Mouse (Mus musculus): ENCODE results near the gene Nrtn. TPM values are rescaled to one million over a fixed set of nuclear protein-coding genes. Genes with fewer than 3 reads are reported as not detected.
A peak's percentile ranks its signal among the peaks of the same experiment; 100 is the strongest.

The Nrtn gene
- 32.4 and 37.9 TPM in 2 replicates for polyA plus RNA-seq (2015; fragmentation: Nextera tagmentation; extraction: Ambion mirVana)

GRCm38 (mm10) chr17:56757416-56758123, at the start of gene Nrtn:
TSS of gene Nrtn (minus strand) at chr17:56757530.
- DNase-seq (ENCODE audit: low spot score) (peak; percentile 95), ATAC-seq (ENCODE audit: low FRiP score, low TSS enrichment) (peak; percentile 76)
- Histone ChIP-seq H3K27me3 (ENCODE audit: control insufficient read depth, insufficient read depth, low read length) (no peaks in the 10 kb centered on the region), H3K27ac (replicated peaks) (peak within 1 kb of the TSS; percentile 45; the same call in 1 of the 2 replicates), H3K4me1 (replicated peaks; ENCODE audit: control insufficient read depth, insufficient read depth) (peaks cover 6% of the 10 kb centered on the region), H3K4me2 (replicated peaks; ENCODE audit: low read depth) (peak within 1 kb of the TSS; percentile 100), H3K9me3 (ENCODE audit: control insufficient read depth, low read length) (no peaks in the 10 kb centered on the region), H3K9ac (ENCODE audit: low read length) (peak within 1 kb of the TSS; percentile 78), H3K36me3 (ENCODE audit: control insufficient read depth, insufficient read depth, low read length) (no peaks in the 10 kb centered on the region), H3K4me3 (ENCODE audit: low read depth, low read length) (peak within 1 kb of the TSS; percentile 66)
- under 1% methylated on average over 37 of the region's 48 CpGs for WGBS
- no peak for TF ChIP-seq EP300 (optimal IDR thresholded peaks at IDR 0.05)
- no peak for TF ChIP-seq CTCF (IDR thresholded peaks at IDR 0.05; ENCODE audit: low read depth)

- Histone ChIP-seq H3K27ac (replicated peaks) (no peak overlapping the region), H3K4me1 (replicated peaks; ENCODE audit: control insufficient read depth, insufficient read depth) (peaks cover 3% of the 10 kb centered on the region; the same call in 1 of the 2 replicates), H3K4me2 (replicated peaks; ENCODE audit: low read depth) (no peak overlapping the region), H3K27me3 (ENCODE audit: control insufficient read depth, insufficient read depth, low read length) (no peaks in the 10 kb centered on the region), H3K4me3 (ENCODE audit: low read depth, low read length) (no peak overlapping the region), H3K36me3 (ENCODE audit: control insufficient read depth, insufficient read depth, low read length) (no peaks in the 10 kb centered on the region), H3K9ac (ENCODE audit: low read length) (no peak overlapping the region), H3K9me3 (ENCODE audit: control insufficient read depth, low read length) (no peaks in the 10 kb centered on the region)
- WGBS = 73% methylated on average over 1 of the region's 1 CpGs
- ATAC-seq (ENCODE audit: low FRiP score, low TSS enrichment) (no peak), DNase-seq (ENCODE audit: low spot score) (no peak)
- TF ChIP-seq EP300 (optimal IDR thresholded peaks at IDR 0.05) (no peak), CTCF (IDR thresholded peaks at IDR 0.05; ENCODE audit: low read depth) (peak; percentile 70)
Observed at GRCm38 (mm10) chr17:56805784-56806183, 48.5 kb upstream of the Nrtn start.

- 52% methylated on average over 5 of the region's 5 CpGs for WGBS
- H3K27me3 ChIP-seq (ENCODE audit: control insufficient read depth, insufficient read depth, low read length) = no peaks in the 10 kb centered on the region
- ATAC-seq (ENCODE audit: low FRiP score, low TSS enrichment) (no peak), DNase-seq (ENCODE audit: low spot score) (no peak)
- H3K9me3 ChIP-seq (ENCODE audit: control insufficient read depth, low read length) = no peaks in the 10 kb centered on the region
- H3K9ac ChIP-seq (ENCODE audit: low read length) = no peak overlapping the region
- H3K4me2 ChIP-seq (replicated peaks; ENCODE audit: low read depth) = no peak overlapping the region
- H3K4me1 ChIP-seq (replicated peaks; ENCODE audit: control insufficient read depth, insufficient read depth) = no peaks in the 10 kb centered on the region
- TF ChIP-seq EP300 (optimal IDR thresholded peaks at IDR 0.05) = no peak
- no peak for TF ChIP-seq CTCF (IDR thresholded peaks at IDR 0.05; ENCODE audit: low read depth)
- no peak overlapping the region for H3K27ac ChIP-seq (replicated peaks)
- H3K4me3 ChIP-seq (ENCODE audit: low read depth, low read length) = no peak overlapping the region
- no peaks in the 10 kb centered on the region for H3K36me3 ChIP-seq (ENCODE audit: control insufficient read depth, insufficient read depth, low read length)
Observed at GRCm38 (mm10) chr17:56804952-56805351, 47.6 kb upstream of the Nrtn start.

GRCm38 (mm10) chr17:56802065-56802464, 44.7 kb upstream of the Nrtn start:
- no peak overlapping the region for H3K9ac ChIP-seq (ENCODE audit: low read length)

GRCm38 (mm10) chr17:56799276-56799675, 41.9 kb upstream of the Nrtn start:
- 0 out of 2 replicates have a peak, but pooled peaks have one; percentile 29 for ATAC-seq (ENCODE audit: low FRiP score, low TSS enrichment)

More at GRCm38 (mm10) chr17:56802065-56802464, 44.7 kb upstream of the Nrtn start:
- Histone ChIP-seq H3K36me3 (ENCODE audit: control insufficient read depth, insufficient read depth, low read length) (no peaks in the 10 kb centered on the region; the same call in 1 of the 2 replicates), H3K4me3 (ENCODE audit: low read depth, low read length) (no peak overlapping the region), H3K4me2 (replicated peaks; ENCODE audit: low read depth) (no peak overlapping the region), H3K27me3 (ENCODE audit: control insufficient read depth, insufficient read depth, low read length) (no peaks in the 10 kb centered on the region), H3K4me1 (replicated peaks; ENCODE audit: control insufficient read depth, insufficient read depth) (no peaks in the 10 kb centered on the region), H3K27ac (replicated peaks) (no peak overlapping the region), H3K9me3 (ENCODE audit: control insufficient read depth, low read length) (no peaks in the 10 kb centered on the region)
- WGBS = 78% methylated on average over 8 of the region's 8 CpGs
- ATAC-seq (ENCODE audit: low FRiP score, low TSS enrichment) (no peak), DNase-seq (ENCODE audit: low spot score) (no peak)
- TF ChIP-seq EP300 (optimal IDR thresholded peaks at IDR 0.05) (no peak), CTCF (IDR thresholded peaks at IDR 0.05; ENCODE audit: low read depth) (no peak)

More at GRCm38 (mm10) chr17:56799276-56799675, 41.9 kb upstream of the Nrtn start:
- DNase-seq (ENCODE audit: low spot score) = no peak
- no peaks in the 10 kb centered on the region for H3K9me3 ChIP-seq (ENCODE audit: control insufficient read depth, low read length)
- TF ChIP-seq EP300 (optimal IDR thresholded peaks at IDR 0.05) (no peak), CTCF (IDR thresholded peaks at IDR 0.05; ENCODE audit: low read depth) (no peak)
- no peaks in the 10 kb centered on the region; the same call in 1 of the 2 replicates for H3K36me3 ChIP-seq (ENCODE audit: control insufficient read depth, insufficient read depth, low read length)
- H3K27me3 ChIP-seq (ENCODE audit: control insufficient read depth, insufficient read depth, low read length) = no peaks in the 10 kb centered on the region
- no peak overlapping the region for H3K9ac ChIP-seq (ENCODE audit: low read length)
- no peak overlapping the region for H3K4me3 ChIP-seq (ENCODE audit: low read depth, low read length)
- 91% methylated on average over 3 of the region's 3 CpGs for WGBS
- H3K4me2 ChIP-seq (replicated peaks; ENCODE audit: low read depth) = no peak overlapping the region
- H3K27ac ChIP-seq (replicated peaks) = no peak overlapping the region
- no peaks in the 10 kb centered on the region for H3K4me1 ChIP-seq (replicated peaks; ENCODE audit: control insufficient read depth, insufficient read depth)
